Mouse (Mus musculus) liver, embryonic 14.5 days (tissue): ENCODE results near the gene Podxl. TPM values are rescaled to one million over a fixed set of nuclear protein-coding genes. Genes with fewer than 3 reads are reported as not detected.
A peak's percentile ranks its signal among the peaks of the same experiment; 100 is the strongest.

Source experiments
- ATAC-seq: fragments of 200-750 bp; cut with Nextera tagmentation; 2 replicates; pipeline ENCODE4 v1.8.0; 2017; ENCODE audit warnings: moderate number of reproducible peaks, mild to moderate bottlenecking, moderate library complexity; ENCODE audit not compliant: insufficient read depth
- DNase-seq, 3 experiments: peaks; one replicate each; pipeline ENCODE4 v3.0.0-alpha.2; 2012 to 2013; ENCODE audit warnings: low read depth in 3 of 3, low spot score in 3 of 3
- H3K27ac ChIP-seq: fragments of 300-500 bp; sonication (generic); 2 replicates; pipeline ENCODE4 v1.5.1; 2014; ENCODE audit warnings: moderate library complexity, mild to moderate bottlenecking, control low read depth, inconsistent platforms
- H3K27me3 ChIP-seq: fragments of 300-500 bp; sonication (generic); 2 replicates; pipeline ENCODE4 v1.6.1; 2014; ENCODE audit warnings: mild to moderate bottlenecking, low read length, moderate library complexity; ENCODE audit not compliant: control insufficient read depth, insufficient read depth
- H3K36me3 ChIP-seq: fragments of 300-500 bp; sonication (generic); replicated peaks from 2 replicates; pipeline ENCODE4 v1.6.1; 2014; ENCODE audit warnings: low read depth; ENCODE audit not compliant: control insufficient read depth, insufficient read depth
- H3K4me1 ChIP-seq, 2 experiments: fragments of 200-500 bp in 1 of 2; fragments of 300-500 bp in 1 of 2; sonication (generic) in 1 of 2; replicated peaks; 2 replicates each; pipeline ENCODE4 v1.6.1; 2012 to 2014; ENCODE audit warnings: antibody characterized with exemption in 1 of 2, inconsistent platforms in 1 of 2, low read length in 1 of 2; ENCODE audit not compliant: control insufficient read depth in 2 of 2, insufficient read depth in 2 of 2
- H3K4me2 ChIP-seq: fragments of 300-500 bp; sonication (generic); 2 replicates; pipeline ENCODE4 v1.6.1; 2014; ENCODE audit warnings: low read depth, mild to moderate bottlenecking, control low read depth, moderate library complexity
- H3K4me3 ChIP-seq, 2 experiments: fragments of 200-500 bp in 1 of 2; fragments of 300-500 bp in 1 of 2; sonication (generic) in 1 of 2; 2 replicates each; pipeline ENCODE4 v1.5.1; 2012 to 2014; ENCODE audit warnings: low read depth in 2 of 2, low read length in 2 of 2, mild to moderate bottlenecking in 2 of 2, control low read depth in 1 of 2, inconsistent platforms in 1 of 2, moderate library complexity in 1 of 2; ENCODE audit not compliant: insufficient read depth in 1 of 2
- H3K9ac ChIP-seq: fragments of 300-500 bp; sonication (generic); replicated peaks from 2 replicates; pipeline ENCODE4 v1.6.1; 2014; ENCODE audit warnings: mild to moderate bottlenecking, control low read depth, moderate library complexity
- H3K9me3 ChIP-seq: fragments of 300-500 bp; sonication (generic); 2 replicates; pipeline ENCODE4 v1.6.1; 2016; ENCODE audit warnings: low read length, mixed read lengths; ENCODE audit not compliant: control insufficient read depth
- CTCF ChIP-seq: IDR thresholded peaks from 2 replicates; pipeline ENCODE4 v1.5.1; 2016; ENCODE audit warnings: antibody characterized with exemption, low read depth, control low read depth
- EP300 ChIP-seq: IDR thresholded peaks from 2 replicates; pipeline ENCODE4 v1.6.1; 2016; ENCODE audit warnings: antibody characterized with exemption, low read depth
- WGBS: fragments of 180-500 bp; shearing (Covaris S2); extraction: QIAGEN DNeasy Blood & Tissue Kit; methylation state at CpG from one replicate; pipeline ENCODE4 v1.1.7; 2014; ENCODE audit not compliant: insufficient replicate concordance; 5-methylcytosine and 5-hydroxymethylcytosine counted together
- polyA plus RNA-seq, 2 experiments: library from polyadenylated mRNA; depleted of rRNA in 1 of 2; stranded (reverse) in 1 of 2; unstranded in 1 of 2; fragments of >200 nt; fragmentation: Nextera tagmentation in 1 of 2; extraction: Ambion mirVana in 1 of 2; gene quantifications; 2 replicates each; pipeline versions ENCODE4 v1.2.1 to v1.2.3; 2012 to 2014

Podxl gene
- polyA plus RNA-seq, 2 experiments = 5.0 to 8.2 TPM

DNA sequence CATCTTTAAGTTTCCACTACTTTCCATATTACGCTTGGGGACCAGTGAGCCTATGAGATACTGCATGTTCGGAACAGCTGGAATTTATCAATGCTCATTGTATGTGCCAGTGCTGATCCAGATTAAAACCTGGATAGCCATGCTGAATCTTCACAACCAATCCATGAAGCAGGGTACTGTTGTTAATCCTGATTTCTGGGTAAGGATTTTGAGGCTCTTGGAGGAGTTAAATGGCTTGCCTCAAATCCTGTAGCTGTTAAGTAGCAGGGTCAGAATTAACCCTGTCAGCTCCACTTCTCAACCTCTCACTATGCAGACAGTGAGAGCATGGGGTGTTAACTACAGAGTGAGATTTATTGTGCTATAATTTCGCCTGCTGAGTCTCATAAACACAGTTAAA, 7.7 kb upstream of the Podxl start:
- H3K9ac ChIP-seq = no peak overlapping the region
- no peak for DNase-seq
- no peak overlapping the region for H3K4me2 ChIP-seq
- H3K36me3 ChIP-seq = no peaks in the 10 kb centered on the region
- 65% methylated on average over 3 of the region's 3 CpGs for WGBS
- H3K4me1 ChIP-seq = peaks cover 0 to 6% of the 10 kb centered on the region in 2 experiments; a peak in 2 of 4 replicates
- H3K27ac ChIP-seq = no peak overlapping the region
- no peak overlapping the region for H3K4me3 ChIP-seq
- TF ChIP-seq EP300 (no peak), CTCF (no peak)
- no peak for ATAC-seq
- no peaks in the 10 kb centered on the region for H3K9me3 ChIP-seq
- H3K27me3 ChIP-seq = no peaks in the 10 kb centered on the region

GRCm38 (mm10) chr6:31568070-31568595, 4.4 kb upstream of the Podxl start:
- no peak overlapping the region for H3K27ac ChIP-seq
- whole genome bisulfite sequencing = 33% methylated on average over 7 of the region's 7 CpGs
- TF ChIP-seq EP300 = no peak
- TF ChIP-seq CTCF = no peak
- no peaks in the 10 kb centered on the region for H3K36me3 ChIP-seq
- no peak overlapping the region for H3K9ac ChIP-seq
- DNase-seq (no peak), ATAC-seq (no peak)
- H3K4me3 ChIP-seq = no peak overlapping the region
- no peaks in the 10 kb centered on the region; the same call in 1 of the 2 replicates for H3K27me3 ChIP-seq
- no peaks in the 10 kb centered on the region for H3K9me3 ChIP-seq
- no peak overlapping the region for H3K4me2 ChIP-seq
- peaks cover 0 to 14% of the 10 kb centered on the region in 2 experiments for H3K4me1 ChIP-seq

DNA sequence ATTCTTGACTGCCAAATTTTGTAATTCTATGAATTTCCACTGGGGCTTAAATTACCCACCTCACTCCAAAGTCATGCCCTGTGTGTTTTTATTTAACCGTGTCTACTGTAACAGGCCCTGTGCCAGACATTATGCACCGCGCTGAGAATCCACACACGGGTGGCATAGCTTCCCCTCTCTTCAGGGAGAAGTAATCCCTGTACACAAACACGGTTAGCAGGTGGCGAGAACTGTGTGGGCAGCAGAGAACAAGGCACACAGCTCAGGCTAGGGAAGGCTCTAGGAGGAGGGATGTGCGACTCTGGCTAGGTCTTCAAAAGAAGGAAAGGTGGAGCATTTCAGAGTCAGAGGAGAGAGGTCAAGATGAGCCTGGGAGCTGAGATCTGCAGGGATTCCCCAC, 3.4 kb upstream of the Podxl start:
- Histone ChIP-seq H3K4me2 (no peak overlapping the region), H3K36me3 (no peaks in the 10 kb centered on the region), H3K27me3 (peaks cover 3% of the 10 kb centered on the region; the same call in 1 of the 2 replicates), H3K4me3 (no peak overlapping the region), H3K9me3 (no peaks in the 10 kb centered on the region), H3K9ac (no peak overlapping the region), H3K4me1 (peaks cover 2 to 23% of the 10 kb centered on the region in 2 experiments), H3K27ac (no peak overlapping the region)
- no peak for ATAC-seq
- no peak for DNase-seq
- 59% methylated on average over 7 of the region's 7 CpGs for WGBS
- TF ChIP-seq CTCF (no peak), EP300 (no peak)

DNA sequence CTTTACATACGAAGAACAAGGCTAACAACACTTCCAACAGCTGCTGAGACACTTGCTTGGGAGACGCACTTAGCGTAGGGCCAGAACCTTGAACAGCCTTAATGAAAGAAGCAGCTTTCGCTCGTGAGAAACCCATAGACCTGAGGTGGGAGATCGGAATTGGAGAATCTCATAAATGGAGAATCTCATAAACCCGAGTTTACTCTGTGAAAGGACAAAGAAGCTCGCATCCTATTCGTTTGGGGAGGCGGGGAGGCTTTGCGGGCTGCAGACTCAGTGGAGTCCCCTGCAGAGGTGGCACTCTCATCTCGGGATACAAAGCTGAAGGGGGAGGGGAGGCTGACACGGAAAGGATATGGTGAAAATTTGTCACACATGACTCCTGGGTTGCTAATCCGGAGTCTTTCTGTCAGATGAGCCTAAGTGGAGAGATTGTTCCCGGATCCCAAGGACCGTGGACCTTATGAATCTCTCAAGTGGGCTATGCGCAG, 1.2 kb upstream of the Podxl start:
- peak overlapping the region; percentile 46; the same call in 1 of the 2 replicates for H3K9ac ChIP-seq
- TF ChIP-seq CTCF (no peak), EP300 (no peak)
- H3K36me3 ChIP-seq = no peaks in the 10 kb centered on the region
- ATAC-seq (no peak), DNase-seq (no peak)
- WGBS = 4% methylated on average over 17 of the region's 17 CpGs
- peaks cover 4% of the 10 kb centered on the region; the same call in 1 of the 2 replicates for H3K27me3 ChIP-seq
- peaks cover 9 to 37% of the 10 kb centered on the region in 2 experiments for H3K4me1 ChIP-seq
- peak overlapping the region; percentile 9 to 77; a peak in 2 of 4 replicates for H3K4me3 ChIP-seq
- H3K27ac ChIP-seq = no peak overlapping the region
- peak overlapping the region; percentile 98 for H3K4me2 ChIP-seq
- no peaks in the 10 kb centered on the region for H3K9me3 ChIP-seq

DNA sequence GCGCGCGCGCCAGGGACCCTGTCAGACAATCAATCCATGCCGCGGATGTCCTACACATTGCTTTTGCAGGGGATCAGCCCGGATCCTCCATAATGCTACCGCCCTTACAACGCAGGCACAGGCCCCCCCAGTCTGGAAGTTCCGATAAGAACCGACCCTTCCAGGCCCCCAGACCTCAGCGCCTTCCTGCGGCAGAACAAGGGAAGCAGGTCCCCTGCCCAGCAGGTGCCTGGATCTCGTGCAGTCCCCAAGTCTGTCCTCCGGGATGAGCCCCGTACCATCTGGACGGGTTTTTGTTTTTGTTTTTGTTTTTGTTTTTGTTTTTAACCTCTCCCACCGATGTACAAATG, 376 bp upstream of the Podxl start:
- peaks cover 10 to 41% of the 10 kb centered on the region in 2 experiments for H3K4me1 ChIP-seq
- H3K4me2 ChIP-seq = peak overlapping the region; percentile 98
- peaks cover 4% of the 10 kb centered on the region; the same call in 1 of the 2 replicates for H3K27me3 ChIP-seq
- H3K4me3 ChIP-seq = peak overlapping the region; percentile 65 to 77
- no peak overlapping the region for H3K27ac ChIP-seq
- H3K36me3 ChIP-seq = no peaks in the 10 kb centered on the region
- TF ChIP-seq CTCF = no peak
- peak; percentile 60 for ATAC-seq
- peak overlapping the region; percentile 72 for H3K9ac ChIP-seq
- H3K9me3 ChIP-seq = no peaks in the 10 kb centered on the region
- under 1% methylated on average over 18 of the region's 18 CpGs for WGBS
- DNase-seq = no peak
